Mouse (Mus musculus) limb, embryonic 15.5 days (tissue): ENCODE measurements around the gene Strn3. TPM values are rescaled to one million over a fixed set of nuclear protein-coding genes. Genes with fewer than 3 reads are reported as not detected.
"Not testable (repeated sequence)": the region's sequence is repeated elsewhere in the genome, so short reads cannot be mapped to it uniquely, and the experiment has no call there.

ENCODE experiments used
- ATAC-seq: fragments of 200-750 bp; cut with Nextera tagmentation; 2 replicates; pipeline ENCODE4 v1.8.0; 2017; ENCODE audit warnings: low read depth, moderate TSS enrichment; ENCODE audit not compliant: insufficient number of reproducible peaks, low FRiP score, low TSS enrichment
- H3K27ac ChIP-seq: fragments of 300-500 bp; sonication (generic); 2 replicates; pipeline ENCODE4 v1.5.1; 2015; ENCODE audit warnings: moderate library complexity, mild to moderate bottlenecking, inconsistent platforms
- H3K27me3 ChIP-seq: fragments of 300-500 bp; sonication (generic); 2 replicates; pipeline ENCODE4 v1.6.1; 2015; ENCODE audit warnings: inconsistent platforms
- H3K36me3 ChIP-seq: fragments of 300-500 bp; sonication (generic); 2 replicates; pipeline ENCODE4 v1.6.1; 2015; ENCODE audit warnings: inconsistent platforms
- H3K4me1 ChIP-seq: fragments of 300-500 bp; sonication (generic); 2 replicates; pipeline ENCODE4 v1.6.1; 2015; ENCODE audit warnings: inconsistent platforms
- H3K4me2 ChIP-seq: fragments of 300-500 bp; sonication (generic); 2 replicates; pipeline ENCODE4 v1.6.1; 2015; ENCODE audit warnings: mild to moderate bottlenecking, inconsistent platforms
- H3K4me3 ChIP-seq: fragments of 300-500 bp; sonication (generic); 2 replicates; pipeline ENCODE4 v1.5.1; 2015; ENCODE audit warnings: mild to moderate bottlenecking, inconsistent platforms
- H3K9ac ChIP-seq: fragments of 300-500 bp; sonication (generic); 2 replicates; pipeline ENCODE4 v1.6.1; 2015; ENCODE audit warnings: inconsistent platforms
- H3K9me3 ChIP-seq: fragments of 300-500 bp; sonication (generic); 2 replicates; pipeline ENCODE4 v1.6.1; 2016; ENCODE audit warnings: inconsistent platforms
- WGBS: fragments of 180-500 bp; shearing (Covaris S2); methylation state at CpG from one replicate; pipeline ENCODE4 v1.1.7; 2015; 5-methylcytosine and 5-hydroxymethylcytosine counted together
- polyA plus RNA-seq: library from polyadenylated mRNA; unstranded; fragments of >200 nt; fragmentation: Nextera tagmentation; extraction: Ambion mirVana; gene quantifications from 2 replicates; pipeline ENCODE4 v1.2.1, GENCODE M21; 2015

Strn3 gene
- polyA plus RNA-seq, 1 experiment from 2014 or later, result 47.1 TPM

DNA sequence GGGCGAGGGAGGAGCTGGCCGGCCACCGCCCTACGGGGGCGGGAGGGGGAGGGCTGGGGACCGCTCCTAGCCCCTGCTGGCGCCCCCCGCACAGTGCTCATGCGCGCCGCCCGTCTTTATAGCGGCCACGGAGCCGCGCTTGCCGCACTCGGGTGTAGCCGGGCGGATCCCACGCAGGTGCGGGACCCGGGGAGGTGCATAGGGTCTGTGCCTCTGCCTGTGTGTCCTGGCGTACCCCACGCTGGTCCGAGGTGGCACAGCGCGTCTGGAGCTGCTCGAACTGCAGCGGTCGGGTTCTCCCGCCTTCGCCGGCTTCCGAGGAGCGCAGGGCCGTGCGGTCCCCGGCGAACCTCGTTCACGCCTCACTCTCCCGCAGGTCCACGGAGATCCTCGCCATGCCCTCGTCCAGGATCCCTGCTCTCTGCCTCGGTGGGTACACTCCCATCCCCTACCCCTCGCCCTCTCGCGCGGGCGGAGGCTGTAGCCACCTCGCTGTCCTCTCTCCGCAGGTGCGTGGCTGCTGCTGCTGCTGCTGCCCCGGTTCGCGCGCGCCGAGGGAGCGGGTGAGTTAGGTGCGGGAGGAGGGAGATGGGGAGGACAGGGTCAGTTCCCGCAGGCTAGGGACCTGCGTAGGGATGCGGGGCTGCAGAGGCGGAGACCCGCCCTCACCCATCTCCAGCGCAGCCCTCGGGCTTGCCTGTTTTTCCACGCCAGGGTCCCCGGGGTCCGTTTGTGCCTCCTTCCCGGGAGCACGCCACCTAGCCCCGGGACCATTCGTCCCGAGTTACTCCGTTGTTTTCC is 98.3 kb downstream of the Strn3 start, which contains the start of gene Coch:
TSS of gene Coch (plus strand) at position 113 of the 801 bp plus-strand sequence.
- under 1% methylated on average over 70 of the region's 79 CpGs for WGBS
- peak; percentile 58; the same call in 1 of the 2 replicates for ATAC-seq
- Histone ChIP-seq H3K9me3 (no peaks in the 10 kb centered on the region), H3K36me3 (no peaks in the 10 kb centered on the region), H3K27ac (no peak within 1 kb of the TSS), H3K27me3 (peaks cover 50% of the 10 kb centered on the region), H3K9ac (peak within 1 kb of the TSS; percentile 21; the same call in 1 of the 2 replicates), H3K4me2 (peak within 1 kb of the TSS; percentile 100), H3K4me3 (peak within 1 kb of the TSS; percentile 59), H3K4me1 (peaks cover 17% of the 10 kb centered on the region)

DNA sequence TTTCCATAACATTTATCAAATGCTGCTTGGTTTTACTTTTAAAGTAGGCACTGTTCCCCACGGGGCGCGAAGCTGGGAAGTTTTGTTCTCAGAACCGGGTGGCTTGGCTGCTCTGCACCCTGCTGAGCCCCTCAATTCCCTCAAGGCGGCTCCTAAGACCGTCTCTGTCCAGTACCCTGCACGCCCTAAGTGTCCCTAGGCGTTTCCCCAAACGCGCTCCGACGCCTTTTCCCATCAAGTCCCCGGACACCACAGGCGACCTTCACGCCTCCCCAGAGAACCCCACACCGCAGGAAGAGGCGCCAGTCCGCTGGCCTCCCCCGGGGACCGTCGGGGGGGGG is 98.8 kb downstream of the Strn3 start:
- Histone ChIP-seq H3K9me3 (no peaks in the 10 kb centered on the region), H3K4me1 (peaks cover 17% of the 10 kb centered on the region), H3K4me3 (peak overlapping the region; percentile 59), H3K27ac (no peak overlapping the region), H3K4me2 (peak overlapping the region; percentile 100), H3K36me3 (no peaks in the 10 kb centered on the region), H3K27me3 (peaks cover 50% of the 10 kb centered on the region), H3K9ac (peak overlapping the region; percentile 21; the same call in 1 of the 2 replicates)
- ATAC-seq, result no peak
- under 1% methylated on average over 20 of the region's 21 CpGs for WGBS

- ATAC-seq, result no peak
- Histone ChIP-seq H3K36me3 (no peaks in the 10 kb centered on the region), H3K4me3 (no peak overlapping the region), H3K27ac (no peak overlapping the region), H3K9ac (no peak overlapping the region), H3K4me1 (peaks cover 17% of the 10 kb centered on the region), H3K9me3 (no peaks in the 10 kb centered on the region), H3K27me3 (peaks cover 50% of the 10 kb centered on the region), H3K4me2 (no peak overlapping the region)
- 65% methylated on average over 8 of the region's 8 CpGs for WGBS
Observed at GRCm38 (mm10) chr12:51591921-51592320, 99.8 kb downstream of the Strn3 start.

GRCm38 (mm10) chr12:51589263-51589662 is 102.4 kb downstream of the Strn3 start:
- no peak for ATAC-seq
- peaks cover 16% of the 10 kb centered on the region for H3K4me1 ChIP-seq
- H3K4me2 ChIP-seq, result no peak overlapping the region
- no peaks in the 10 kb centered on the region for H3K9me3 ChIP-seq
- 86% methylated on average over 5 of the region's 5 CpGs for WGBS
- H3K27ac ChIP-seq, result no peak overlapping the region
- no peaks in the 10 kb centered on the region for H3K36me3 ChIP-seq
- H3K4me3 ChIP-seq, result no peak overlapping the region
- H3K27me3 ChIP-seq, result peaks cover 27% of the 10 kb centered on the region
- H3K9ac ChIP-seq, result no peak overlapping the region

DNA sequence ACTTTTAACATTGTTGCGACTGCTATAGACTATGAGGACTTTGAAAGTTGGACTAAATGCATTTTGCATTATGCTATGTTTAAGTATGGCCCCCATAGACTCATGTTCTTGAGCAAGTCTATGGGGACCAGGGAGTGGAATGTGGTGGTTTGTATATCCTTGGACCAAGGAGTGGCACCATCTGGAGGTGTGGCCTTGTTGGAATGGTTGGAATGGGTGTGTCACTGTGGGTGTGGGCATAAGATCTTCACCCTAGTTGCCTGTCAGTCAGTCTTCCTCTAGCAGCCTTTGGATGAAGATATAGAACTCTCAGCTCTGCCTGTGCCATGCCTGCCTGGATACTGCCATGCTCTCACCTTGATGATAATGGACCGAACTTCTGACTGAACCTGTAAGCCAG is 113.9 kb downstream of the Strn3 start:
- H3K9ac ChIP-seq, H3K4me3 ChIP-seq, H3K27me3 ChIP-seq, H3K36me3 ChIP-seq, ATAC-seq, H3K9me3 ChIP-seq, H3K4me1 ChIP-seq, H3K4me2 ChIP-seq, H3K27ac ChIP-seq: not testable (repeated sequence)
- 88% methylated on average over 2 of the region's 2 CpGs for WGBS

DNA sequence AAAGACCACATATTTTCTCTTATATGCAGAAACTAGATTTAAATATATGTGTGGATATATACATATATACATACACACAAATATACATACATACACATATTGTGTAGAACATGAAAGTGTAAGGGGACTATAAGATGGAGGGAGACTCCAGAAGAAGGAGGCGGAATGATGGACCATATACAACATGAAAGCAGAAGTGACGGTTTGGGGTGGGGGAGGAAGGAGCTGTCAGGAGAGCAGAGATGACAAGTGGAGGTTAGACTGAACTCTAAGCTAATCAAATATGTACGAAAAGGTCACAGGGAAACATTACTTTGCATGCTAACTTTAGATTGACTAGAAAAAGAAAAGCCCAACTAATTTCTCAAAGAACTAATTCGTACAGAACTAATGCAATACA is 119.0 kb downstream of the Strn3 start:
- no peak overlapping the region for H3K4me3 ChIP-seq
- no peak overlapping the region for H3K9ac ChIP-seq
- 83% methylated on average over 4 of the region's 4 CpGs for WGBS

DNA sequence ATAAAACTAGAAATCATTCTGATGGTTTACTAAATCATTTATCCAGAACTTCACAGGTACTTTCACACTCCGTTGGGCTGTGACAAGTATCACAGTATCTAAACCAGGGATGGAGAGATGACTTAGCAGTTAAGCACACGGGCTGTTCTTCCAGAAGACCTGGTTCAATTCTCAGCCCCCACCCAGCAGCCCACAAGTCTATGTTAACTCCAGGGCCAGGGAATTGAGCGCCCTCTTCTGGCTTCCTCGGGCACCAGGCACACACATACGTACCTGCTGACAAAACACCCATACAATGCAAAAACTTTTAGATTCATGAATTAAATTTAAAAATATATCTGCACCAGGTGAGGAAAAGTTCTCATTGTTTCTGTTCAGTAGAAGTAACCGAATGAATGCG is 121.8 kb downstream of the Strn3 start:
- no peak overlapping the region for H3K4me3 ChIP-seq
- no peaks in the 10 kb centered on the region for H3K27me3 ChIP-seq
- H3K27ac ChIP-seq, result no peak overlapping the region
- H3K36me3 ChIP-seq, result no peaks in the 10 kb centered on the region
- no peak overlapping the region for H3K9ac ChIP-seq
- no peak for ATAC-seq
- WGBS, result 68% methylated on average over 7 of the region's 7 CpGs
- no peaks in the 10 kb centered on the region for H3K9me3 ChIP-seq
- H3K4me2 ChIP-seq, result no peak overlapping the region
- H3K4me1 ChIP-seq, result no peaks in the 10 kb centered on the region

More for the DNA sequence above, 119.0 kb downstream of the Strn3 start:
- Histone ChIP-seq H3K4me2 (no peak overlapping the region), H3K27me3 (no peaks in the 10 kb centered on the region), H3K9me3 (no peaks in the 10 kb centered on the region), H3K27ac (no peak overlapping the region), H3K4me1 (no peaks in the 10 kb centered on the region), H3K36me3 (no peaks in the 10 kb centered on the region)
- no peak for ATAC-seq

DNA sequence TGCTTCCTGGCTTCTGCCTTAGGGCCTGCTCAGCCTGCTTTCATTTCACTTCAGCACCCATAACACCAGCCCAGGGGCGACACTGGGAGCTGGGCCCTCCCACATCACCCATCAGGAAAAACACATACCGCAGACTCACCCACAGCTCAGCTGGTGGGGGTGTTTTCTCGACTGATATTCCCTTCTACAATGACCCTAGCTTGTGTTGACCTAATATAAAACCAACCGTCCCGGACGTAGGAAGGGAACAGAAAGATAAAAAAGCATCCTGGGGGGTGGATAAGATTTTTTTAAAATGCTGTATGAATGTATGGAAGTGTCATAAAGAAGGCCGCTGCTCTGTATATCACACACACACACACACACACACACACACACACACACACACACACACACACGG is 122.2 kb downstream of the Strn3 start:
- Histone ChIP-seq H3K27ac (no peak overlapping the region), H3K9me3 (no peaks in the 10 kb centered on the region), H3K4me3 (no peak overlapping the region), H3K36me3 (no peaks in the 10 kb centered on the region), H3K4me2 (no peak overlapping the region), H3K9ac (no peak overlapping the region), H3K4me1 (no peaks in the 10 kb centered on the region), H3K27me3 (no peaks in the 10 kb centered on the region)
- 82% methylated on average over 8 of the region's 8 CpGs for WGBS
- no peak for ATAC-seq

GRCm38 (mm10) chr12:51567225-51567624 is 124.5 kb downstream of the Strn3 start:
- ATAC-seq, result no peak
- Histone ChIP-seq H3K9me3 (no peaks in the 10 kb centered on the region), H3K36me3 (no peaks in the 10 kb centered on the region), H3K4me3 (no peak overlapping the region), H3K9ac (no peak overlapping the region), H3K27ac (no peak overlapping the region), H3K4me2 (no peak overlapping the region), H3K27me3 (no peaks in the 10 kb centered on the region), H3K4me1 (no peaks in the 10 kb centered on the region)
- 69% methylated on average over 7 of the region's 7 CpGs for WGBS

DNA sequence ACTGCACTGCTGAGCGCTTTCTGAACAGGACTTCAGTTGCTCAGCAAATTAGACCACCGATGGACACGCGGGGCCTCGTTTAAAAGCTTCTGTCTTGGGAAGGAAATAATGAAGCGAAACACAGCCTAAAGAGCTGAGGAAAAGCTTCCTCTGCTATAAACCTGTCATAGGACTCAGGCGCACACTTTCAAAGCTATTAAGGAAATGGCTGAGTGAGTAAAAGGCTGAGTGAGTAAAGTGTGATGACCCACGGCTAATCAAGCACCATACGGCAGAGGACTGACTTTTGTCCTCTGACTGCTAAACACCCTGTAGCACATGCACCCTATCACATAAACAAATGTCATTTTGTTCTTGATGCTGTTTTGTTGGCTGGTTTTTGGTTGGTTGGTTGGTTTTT is 130.3 kb downstream of the Strn3 start:
- Histone ChIP-seq H3K36me3 (no peaks in the 10 kb centered on the region), H3K4me1 (no peaks in the 10 kb centered on the region), H3K27ac (no peak overlapping the region), H3K4me3 (no peak overlapping the region), H3K9ac (no peak overlapping the region), H3K4me2 (no peak overlapping the region), H3K27me3 (no peaks in the 10 kb centered on the region), H3K9me3 (no peaks in the 10 kb centered on the region)
- WGBS, result 18% methylated on average over 9 of the region's 9 CpGs
- ATAC-seq, result no peak
